Mouse (Mus musculus) midbrain, embryonic 14.5 days (tissue): ENCODE measurements at regions not wholly inside any gene's neighbourhood (a gene's known extent, or its start where the extent isn't known, plus 50 kb on each side); places are given as distances from the start of the nearest gene placed in this dataset.

Experiments
- ATAC-seq: fragments of 200-750 bp; cut with Nextera tagmentation; 2 replicates; pipeline ENCODE4 v1.8.0; 2017; ENCODE audit warnings: moderate number of reproducible peaks, moderate library complexity; ENCODE audit not compliant: low FRiP score, low TSS enrichment
- DNase-seq: peaks from one replicate; pipeline ENCODE4 v3.0.0-alpha.2; 2015
- H3K27ac ChIP-seq: fragments of 300-500 bp; sonication (generic); replicated peaks from 2 replicates; pipeline ENCODE4 v1.5.1; 2014; ENCODE audit warnings: mild to moderate bottlenecking, low read depth, low read length, moderate library complexity
- H3K27me3 ChIP-seq: fragments of 300-500 bp; sonication (generic); 2 replicates; pipeline ENCODE4 v1.6.1; 2014; ENCODE audit warnings: low read length, control low read depth, mixed read lengths; ENCODE audit not compliant: control insufficient read depth, insufficient read depth
- H3K36me3 ChIP-seq: fragments of 300-500 bp; sonication (generic); 2 replicates; pipeline ENCODE4 v1.6.1; 2014; ENCODE audit warnings: low read length, control low read depth; ENCODE audit not compliant: control insufficient read depth, insufficient read depth
- H3K4me1 ChIP-seq: fragments of 300-500 bp; sonication (generic); 2 replicates; pipeline ENCODE4 v1.6.1; 2014; ENCODE audit warnings: mild to moderate bottlenecking, antibody characterized with exemption, low read length, control low read depth; ENCODE audit not compliant: control insufficient read depth, insufficient read depth
- H3K4me2 ChIP-seq: fragments of 300-500 bp; sonication (generic); 2 replicates; pipeline ENCODE4 v1.6.1; 2014; ENCODE audit warnings: mild to moderate bottlenecking, low read length, moderate library complexity
- H3K4me3 ChIP-seq: fragments of 300-500 bp; sonication (generic); replicated peaks from 2 replicates; pipeline ENCODE4 v1.5.1; 2014; ENCODE audit warnings: low read depth, low read length
- H3K9ac ChIP-seq: fragments of 300-500 bp; sonication (generic); replicated peaks from 2 replicates; pipeline ENCODE4 v1.6.1; 2014; ENCODE audit warnings: mild to moderate bottlenecking, low read length, moderate library complexity
- H3K9me3 ChIP-seq: fragments of 300-500 bp; sonication (generic); 2 replicates; pipeline ENCODE4 v1.6.1; 2016; ENCODE audit warnings: low read length, control low read depth, mixed read lengths; ENCODE audit not compliant: control insufficient read depth
- WGBS: fragments of 180-500 bp; shearing (Covaris S2); extraction: QIAGEN DNeasy Blood & Tissue Kit; methylation state at CpG from one replicate; pipeline ENCODE4 v1.1.7; 2014; 5-methylcytosine and 5-hydroxymethylcytosine counted together

DNA sequence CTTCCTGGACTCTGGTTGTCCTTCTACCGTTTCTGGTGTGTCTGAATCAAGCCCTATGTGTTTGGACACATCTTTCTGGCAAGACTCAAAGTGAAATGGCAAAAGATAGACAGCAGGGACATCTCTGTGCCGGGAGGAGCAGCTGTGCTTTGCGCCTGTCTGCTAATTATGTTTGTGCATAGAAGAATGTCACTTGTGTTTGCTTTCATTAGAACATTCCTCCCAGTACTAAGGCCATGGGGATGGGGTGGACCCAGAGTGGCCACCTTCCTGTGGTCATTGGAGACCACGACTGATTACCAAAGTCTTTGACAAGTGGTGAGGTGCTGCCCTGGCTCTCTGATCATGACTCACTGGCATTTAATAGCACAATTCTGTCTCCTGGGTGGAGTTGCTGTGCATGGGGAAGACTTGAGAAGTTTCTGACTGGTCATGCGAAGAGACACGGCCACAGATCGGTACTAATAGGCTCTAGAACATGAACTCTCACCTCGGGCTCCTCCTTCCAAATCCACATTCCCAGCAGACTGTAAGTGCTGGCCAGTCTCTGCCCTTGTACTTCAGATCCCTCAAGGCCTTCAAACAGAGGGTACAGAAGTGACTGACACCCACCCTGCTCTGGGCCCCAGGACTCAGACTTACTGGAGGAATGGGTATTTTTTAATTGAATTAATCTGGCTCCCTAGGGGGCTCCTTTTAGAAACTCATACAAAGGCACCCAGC lies 279.0 kb downstream of the Gm49356 start:
- no peak overlapping the region for H3K27ac ChIP-seq
- 87% methylated on average over 8 of the region's 8 CpGs for WGBS
- ATAC-seq, result no peak

DNA sequence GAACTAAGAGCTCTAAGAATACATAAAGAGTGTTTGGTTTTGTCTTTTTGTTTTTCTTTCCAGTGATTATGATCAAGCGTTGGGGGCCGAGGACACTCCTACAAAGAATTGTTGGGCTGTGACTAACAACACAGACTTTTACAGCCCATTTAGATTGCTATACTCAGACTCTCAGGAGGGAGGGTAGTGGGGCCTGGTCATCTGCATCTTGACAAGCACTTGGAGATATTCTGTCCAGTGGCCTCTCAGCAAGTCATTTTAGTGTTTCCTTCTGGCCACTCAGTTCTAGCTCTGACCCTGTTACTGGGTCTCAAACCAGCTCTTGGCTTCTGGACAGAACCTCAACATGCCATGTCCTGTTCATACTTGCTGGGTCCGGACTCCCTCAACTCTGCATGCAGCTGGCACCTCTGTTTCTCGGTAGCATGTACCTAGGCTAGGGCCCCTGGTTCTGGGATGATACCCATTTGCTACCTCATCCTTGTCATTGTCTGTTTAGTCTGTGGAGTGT lies 279.6 kb downstream of the Gm49356 start:
- ATAC-seq, result no peak
- no peak for DNase-seq
- 63% methylated on average over 4 of the region's 4 CpGs for WGBS
- Histone ChIP-seq H3K4me3 (no peak overlapping the region), H3K4me2 (no peak overlapping the region), H3K27ac (no peak overlapping the region), H3K4me1 (peaks cover 1% of the 10 kb centered on the region; the same call in 1 of the 2 replicates), H3K9me3 (no peaks in the 10 kb centered on the region), H3K9ac (no peak overlapping the region), H3K36me3 (no peaks in the 10 kb centered on the region), H3K27me3 (no peaks in the 10 kb centered on the region)

More for the DNA sequence above, 279.0 kb downstream of the Gm49356 start:
- no peak for DNase-seq
- Histone ChIP-seq H3K4me1 (no peaks in the 10 kb centered on the region), H3K4me2 (no peak overlapping the region), H3K4me3 (no peak overlapping the region), H3K9me3 (no peaks in the 10 kb centered on the region), H3K27me3 (no peaks in the 10 kb centered on the region), H3K9ac (no peak overlapping the region), H3K36me3 (no peaks in the 10 kb centered on the region)

GRCm38 (mm10) chr15:59169237-59169797 lies 280.2 kb downstream of the Gm49356 start:
- Histone ChIP-seq H3K36me3 (no peaks in the 10 kb centered on the region), H3K4me3 (no peak overlapping the region), H3K27me3 (no peaks in the 10 kb centered on the region), H3K4me2 (no peak overlapping the region), H3K9ac (no peak overlapping the region), H3K4me1 (peaks cover 6% of the 10 kb centered on the region; the same call in 1 of the 2 replicates), H3K27ac (no peak overlapping the region), H3K9me3 (no peaks in the 10 kb centered on the region)
- ATAC-seq (no peak), DNase-seq (no peak)
- 91% methylated on average over 12 of the region's 12 CpGs for WGBS

- 90% methylated on average over 3 of the region's 3 CpGs for WGBS
- Histone ChIP-seq H3K9ac (no peak overlapping the region), H3K4me3 (no peak overlapping the region), H3K4me2 (no peak overlapping the region), H3K27ac (no peak overlapping the region), H3K4me1 (peaks cover 6% of the 10 kb centered on the region; the same call in 1 of the 2 replicates), H3K27me3 (no peaks in the 10 kb centered on the region), H3K9me3 (no peaks in the 10 kb centered on the region), H3K36me3 (no peaks in the 10 kb centered on the region)
- DNase-seq (no peak), ATAC-seq (no peak)
Observed at GRCm38 (mm10) chr15:59169831-59170230, 280.7 kb downstream of the Gm49356 start.

GRCm38 (mm10) chr15:59171120-59171519 lies 282.0 kb downstream of the Gm49356 start:
- Histone ChIP-seq H3K4me1 (peaks cover 6% of the 10 kb centered on the region; the same call in 1 of the 2 replicates), H3K9ac (no peak overlapping the region), H3K36me3 (no peaks in the 10 kb centered on the region), H3K27me3 (no peaks in the 10 kb centered on the region), H3K4me2 (no peak overlapping the region), H3K4me3 (no peak overlapping the region), H3K27ac (no peak overlapping the region), H3K9me3 (no peaks in the 10 kb centered on the region)
- WGBS, result 12% methylated on average over 6 of the region's 6 CpGs
- DNase-seq (no peak), ATAC-seq (no peak)

DNA sequence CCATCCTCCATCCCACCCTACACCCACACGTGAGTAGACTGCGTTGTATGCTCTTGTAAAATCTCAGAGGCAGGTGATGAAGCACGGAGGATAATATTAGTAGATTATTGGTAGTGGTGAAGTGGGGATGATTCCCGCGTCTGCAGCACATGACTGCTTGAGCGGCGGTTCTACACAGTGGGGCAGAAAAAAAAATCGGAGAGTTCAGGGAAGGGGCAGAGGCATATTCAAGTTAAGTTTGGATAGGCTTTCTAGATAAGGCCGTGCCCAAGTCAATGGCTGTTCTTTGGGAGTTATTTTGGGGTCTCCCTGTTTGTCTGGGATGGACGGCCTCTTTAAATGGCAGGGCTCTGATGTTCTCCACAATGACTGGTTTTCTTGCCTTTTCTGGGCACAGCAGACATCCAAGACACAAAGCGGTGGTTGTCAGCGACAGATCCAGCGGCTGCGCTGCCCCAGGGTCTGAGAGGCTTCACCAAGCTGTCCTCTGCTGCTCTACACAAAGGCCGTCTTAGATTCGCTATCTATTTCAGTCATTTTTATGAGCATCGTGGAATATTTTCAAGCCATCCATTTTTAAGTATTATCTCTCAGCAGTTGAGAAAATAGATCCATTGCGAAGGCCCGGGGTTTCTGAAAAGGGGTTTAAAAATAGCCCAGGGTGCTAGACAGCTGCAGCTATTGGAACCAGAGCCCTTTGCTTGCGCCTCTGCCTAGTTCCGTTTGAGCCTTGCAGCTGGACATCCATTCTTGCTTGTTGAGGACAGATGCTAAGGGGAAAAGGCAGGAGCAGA lies 284.6 kb downstream of the Gm49356 start:
- 61% methylated on average over 21 of the region's 21 CpGs for WGBS
- peak overlapping the region; percentile 61; the same call in 1 of the 2 replicates for H3K27ac ChIP-seq
- H3K4me3 ChIP-seq, result no peak overlapping the region
- peaks cover 6% of the 10 kb centered on the region; the same call in 1 of the 2 replicates for H3K4me1 ChIP-seq
- no peak overlapping the region for H3K9ac ChIP-seq
- DNase-seq (peak; percentile 24), ATAC-seq (no peak)
- H3K36me3 ChIP-seq, result no peaks in the 10 kb centered on the region
- H3K9me3 ChIP-seq, result no peaks in the 10 kb centered on the region
- no peak overlapping the region for H3K4me2 ChIP-seq
- no peaks in the 10 kb centered on the region for H3K27me3 ChIP-seq

GRCm38 (mm10) chr15:59174246-59174751 lies 285.2 kb downstream of the Gm49356 start:
- Histone ChIP-seq H3K27me3 (no peaks in the 10 kb centered on the region), H3K4me1 (peaks cover 6% of the 10 kb centered on the region; the same call in 1 of the 2 replicates), H3K27ac (peak overlapping the region; percentile 61; the same call in 1 of the 2 replicates), H3K4me3 (no peak overlapping the region), H3K9me3 (no peaks in the 10 kb centered on the region), H3K4me2 (no peak overlapping the region), H3K9ac (no peak overlapping the region), H3K36me3 (no peaks in the 10 kb centered on the region)
- DNase-seq (peak; percentile 65), ATAC-seq (peak; percentile 57; the same call in 1 of the 2 replicates)
- WGBS, result 5% methylated on average over 7 of the region's 7 CpGs

DNA sequence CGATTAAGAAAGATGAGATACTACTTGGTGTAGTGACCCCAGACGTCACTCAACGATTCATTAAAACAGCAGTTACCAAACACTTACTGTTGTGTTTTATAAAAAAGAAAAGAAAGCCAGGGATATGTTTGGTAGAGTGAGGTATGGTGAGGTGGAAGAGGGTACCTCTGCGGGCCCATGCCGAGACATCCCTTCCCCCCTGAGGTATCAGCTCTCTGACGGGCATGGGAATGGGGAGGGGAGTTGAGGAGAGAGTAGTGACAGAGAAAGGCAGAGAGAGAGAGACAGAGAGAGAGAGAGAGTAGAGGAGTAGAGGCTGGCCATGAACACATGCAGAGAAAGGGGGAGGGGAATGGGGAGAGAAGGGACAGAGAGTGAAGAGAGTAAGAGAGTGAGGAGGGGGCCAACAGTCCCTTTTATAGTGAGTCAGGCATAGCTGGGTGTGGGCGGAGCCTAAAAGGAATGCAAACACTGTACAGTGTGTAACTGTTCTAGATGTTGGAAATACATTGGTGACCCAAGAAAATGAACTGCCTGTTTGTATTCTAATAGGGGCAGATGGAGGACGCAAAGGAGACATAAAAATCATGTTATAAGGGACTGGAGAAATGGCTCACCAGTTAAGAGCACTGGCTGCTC lies 285.9 kb downstream of the Gm49356 start:
- Histone ChIP-seq H3K9ac (no peak overlapping the region), H3K36me3 (no peaks in the 10 kb centered on the region), H3K27ac (no peak overlapping the region), H3K4me2 (no peak overlapping the region), H3K4me1 (peaks cover 6% of the 10 kb centered on the region; the same call in 1 of the 2 replicates), H3K9me3 (no peaks in the 10 kb centered on the region), H3K27me3 (no peaks in the 10 kb centered on the region), H3K4me3 (no peak overlapping the region)
- DNase-seq (no peak), ATAC-seq (peak; percentile 46; the same call in 1 of the 2 replicates)
- 72% methylated on average over 8 of the region's 8 CpGs for WGBS
